Mouse (Mus musculus) lung, embryonic 14.5 days (tissue): ENCODE measurements at regions not wholly inside any gene's neighbourhood (a gene's known extent, or its start where the extent isn't known, plus 50 kb on each side); places are given as distances from the start of the nearest gene placed in this dataset.

Experiments used
- ATAC-seq: fragments of 200-750 bp; cut with Nextera tagmentation; 2 replicates; pipeline ENCODE4 v1.8.0; 2017; ENCODE audit warnings: mild to moderate bottlenecking, moderate TSS enrichment, moderate library complexity; ENCODE audit not compliant: insufficient read depth
- DNase-seq: peaks from one replicate; pipeline ENCODE4 v3.0.0-alpha.2; 2015
- H3K27ac ChIP-seq: fragments of 300-500 bp; sonication (generic); 2 replicates; pipeline ENCODE4 v1.5.1; 2014; ENCODE audit warnings: low read depth, mild to moderate bottlenecking, moderate library complexity
- H3K27me3 ChIP-seq: fragments of 300-500 bp; sonication (generic); 2 replicates; pipeline ENCODE4 v1.6.1; 2014; ENCODE audit warnings: low read length, control low read depth; ENCODE audit not compliant: insufficient read depth
- H3K36me3 ChIP-seq: fragments of 300-500 bp; sonication (generic); 2 replicates; pipeline ENCODE4 v1.6.1; 2014; ENCODE audit warnings: control low read depth; ENCODE audit not compliant: insufficient read depth
- H3K4me1 ChIP-seq: fragments of 300-500 bp; sonication (generic); 2 replicates; pipeline ENCODE4 v1.6.1; 2014; ENCODE audit warnings: antibody characterized with exemption, control low read depth; ENCODE audit not compliant: insufficient read depth
- H3K4me2 ChIP-seq: fragments of 300-500 bp; sonication (generic); 2 replicates; pipeline ENCODE4 v1.6.1; 2014; ENCODE audit warnings: mild to moderate bottlenecking
- H3K4me3 ChIP-seq: fragments of 300-500 bp; sonication (generic); 2 replicates; pipeline ENCODE4 v1.5.1; 2014; ENCODE audit warnings: low read depth, low read length
- H3K9ac ChIP-seq: fragments of 300-500 bp; sonication (generic); 2 replicates; pipeline ENCODE4 v1.6.1; 2014
- H3K9me3 ChIP-seq: fragments of 300-500 bp; sonication (generic); 2 replicates; pipeline ENCODE4 v1.6.1; 2016; ENCODE audit warnings: low read depth, low read length, control low read depth
- CTCF ChIP-seq: IDR thresholded peaks from 2 replicates; pipeline ENCODE4 v1.5.1; 2016; ENCODE audit warnings: antibody characterized with exemption, low read depth
- WGBS: fragments of 180-500 bp; shearing (Covaris S2); extraction: QIAGEN DNeasy Blood & Tissue Kit; methylation state at CpG from one replicate; pipeline ENCODE4 v1.1.7; 2014; 5-methylcytosine and 5-hydroxymethylcytosine counted together

DNA sequence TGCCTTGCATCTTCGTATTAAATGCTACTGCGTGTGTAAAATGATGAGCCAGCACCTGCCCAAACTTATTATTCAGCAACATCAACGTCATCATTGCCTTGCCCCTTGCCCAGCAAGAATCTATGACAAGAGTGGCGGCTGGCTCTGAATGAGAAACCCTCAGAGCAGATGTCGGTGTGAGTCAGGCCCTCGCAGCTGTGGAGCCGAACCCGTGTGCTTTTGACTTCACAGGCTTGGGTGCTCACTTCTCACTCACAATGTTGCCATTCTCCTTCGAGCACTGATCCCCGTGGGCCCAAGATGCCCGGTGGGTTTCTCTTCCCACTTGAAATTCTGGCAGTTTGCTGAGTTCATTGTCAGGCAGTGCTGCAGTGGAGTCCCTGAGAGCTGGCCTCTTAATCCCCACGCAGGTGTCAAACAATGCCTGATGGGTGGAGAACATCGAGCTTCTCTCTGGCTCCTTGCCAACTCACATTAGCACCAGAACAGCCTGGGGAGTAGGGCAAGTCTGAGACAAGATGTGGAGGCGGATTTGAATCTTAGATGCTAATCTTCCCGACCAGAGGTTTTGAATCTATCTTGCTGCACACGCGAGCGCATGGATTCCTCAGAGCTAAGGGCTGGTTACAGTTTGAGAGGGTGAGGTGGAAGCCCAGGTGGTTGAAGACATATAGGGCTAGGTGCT, 202.0 kb downstream of the Nuak1 start:
- no peaks in the 10 kb centered on the region for H3K36me3 ChIP-seq
- no peak for TF ChIP-seq CTCF
- peaks cover 15% of the 10 kb centered on the region; the same call in 1 of the 2 replicates for H3K9me3 ChIP-seq
- no peaks in the 10 kb centered on the region for H3K27me3 ChIP-seq
- no peak overlapping the region for H3K4me3 ChIP-seq
- H3K27ac ChIP-seq = no peak overlapping the region
- no peaks in the 10 kb centered on the region for H3K4me1 ChIP-seq
- no peak overlapping the region for H3K4me2 ChIP-seq
- H3K9ac ChIP-seq = no peak overlapping the region
- ATAC-seq = no peak
- WGBS = 53% methylated on average over 18 of the region's 18 CpGs
- DNase-seq = peak; percentile 3

DNA sequence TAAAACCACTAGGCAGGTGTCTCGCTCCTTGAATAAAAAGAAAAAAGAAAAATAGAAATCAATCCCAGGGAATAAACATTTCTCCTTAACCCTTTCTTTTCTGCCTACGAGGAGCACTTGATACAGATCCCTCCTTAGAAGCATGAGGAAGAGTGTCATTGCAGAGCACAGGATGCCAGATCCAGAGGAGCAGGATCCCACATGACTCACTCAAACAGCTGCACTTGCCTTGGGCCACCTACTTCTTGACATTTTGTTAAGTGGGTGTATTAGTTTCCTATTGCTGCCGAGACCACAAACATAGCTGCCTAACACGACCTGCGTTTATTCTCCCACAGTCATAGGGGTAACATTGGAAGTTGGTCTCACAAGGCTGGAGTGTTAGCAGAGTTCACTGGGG, 197.1 kb downstream of the Nuak1 start:
- WGBS = 89% methylated on average over 5 of the region's 5 CpGs
- H3K4me2 ChIP-seq = no peak overlapping the region
- H3K27me3 ChIP-seq = no peaks in the 10 kb centered on the region
- H3K9me3 ChIP-seq = peaks cover 15% of the 10 kb centered on the region; the same call in 1 of the 2 replicates
- no peak overlapping the region for H3K4me3 ChIP-seq
- no peak for DNase-seq
- ATAC-seq = no peak
- TF ChIP-seq CTCF = no peak
- no peak overlapping the region for H3K27ac ChIP-seq
- H3K9ac ChIP-seq = no peak overlapping the region
- no peaks in the 10 kb centered on the region for H3K36me3 ChIP-seq
- H3K4me1 ChIP-seq = no peaks in the 10 kb centered on the region

DNA sequence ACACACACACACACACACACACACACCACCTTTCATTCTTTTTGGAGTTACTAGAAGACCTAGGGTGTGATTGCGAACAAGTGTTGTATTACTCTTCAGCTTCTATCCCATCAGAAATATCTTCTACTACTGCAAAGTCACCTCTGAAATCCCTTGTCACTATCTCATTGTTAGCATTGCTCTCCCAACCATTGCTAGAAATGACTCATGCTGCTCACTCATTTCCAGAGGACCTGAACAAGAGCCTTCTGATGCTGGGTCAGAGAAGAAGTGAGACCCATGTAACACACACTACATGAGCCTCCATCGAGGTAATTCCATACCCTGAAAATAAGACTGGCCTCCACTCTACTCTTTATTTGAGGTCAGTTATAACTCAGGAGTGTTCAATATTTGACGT, 191.1 kb downstream of the Nuak1 start:
- no peak overlapping the region for H3K4me3 ChIP-seq
- ATAC-seq = no peak
- 86% methylated on average over 3 of the region's 3 CpGs for WGBS
- H3K27me3 ChIP-seq = no peaks in the 10 kb centered on the region
- no peak for TF ChIP-seq CTCF
- H3K9me3 ChIP-seq = no peaks in the 10 kb centered on the region
- DNase-seq = no peak
- no peak overlapping the region for H3K4me2 ChIP-seq
- H3K36me3 ChIP-seq = no peaks in the 10 kb centered on the region
- H3K27ac ChIP-seq = no peak overlapping the region
- H3K4me1 ChIP-seq = no peaks in the 10 kb centered on the region
- no peak overlapping the region for H3K9ac ChIP-seq

DNA sequence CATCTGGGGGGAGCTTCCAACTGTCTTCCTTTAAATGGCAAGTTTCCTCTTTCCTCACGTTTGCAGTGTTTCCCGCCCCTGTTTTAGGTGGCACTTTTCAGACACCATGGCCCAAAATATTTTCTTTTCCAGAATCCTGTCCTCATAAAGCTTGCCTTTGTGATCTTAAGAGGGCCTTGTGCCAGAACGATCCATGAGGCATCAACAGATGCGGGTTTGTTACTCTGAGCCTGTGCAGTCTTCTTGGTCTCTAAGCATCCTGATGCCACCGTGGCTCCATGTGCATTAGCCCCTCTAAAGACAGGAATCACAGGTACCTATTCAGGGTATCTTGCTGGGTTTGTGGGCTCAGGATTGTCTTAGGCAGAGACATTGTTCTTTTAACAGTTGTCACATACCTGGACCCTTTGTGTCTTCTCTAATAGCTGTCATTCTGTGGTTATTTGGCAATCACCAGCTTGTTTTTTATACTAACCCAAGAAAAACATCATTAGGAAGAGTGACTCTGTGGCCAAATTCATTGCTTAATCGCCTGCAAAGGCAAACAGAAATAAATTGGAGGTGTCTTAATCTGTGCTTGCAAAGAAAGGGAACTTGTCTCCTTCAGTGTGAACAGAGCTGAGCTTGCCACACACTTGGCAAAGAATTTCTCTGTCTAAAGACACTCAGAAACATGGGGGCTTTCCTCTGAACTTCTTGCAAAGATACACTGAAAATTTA, 179.3 kb downstream of the Nuak1 start:
- Histone ChIP-seq H3K36me3 (no peaks in the 10 kb centered on the region), H3K9me3 (no peaks in the 10 kb centered on the region), H3K27me3 (no peaks in the 10 kb centered on the region), H3K4me1 (no peaks in the 10 kb centered on the region), H3K4me2 (no peak overlapping the region), H3K27ac (no peak overlapping the region), H3K9ac (no peak overlapping the region), H3K4me3 (no peak overlapping the region)
- no peak for TF ChIP-seq CTCF
- ATAC-seq = no peak
- DNase-seq = no peak
- 76% methylated on average over 6 of the region's 6 CpGs for WGBS

DNA sequence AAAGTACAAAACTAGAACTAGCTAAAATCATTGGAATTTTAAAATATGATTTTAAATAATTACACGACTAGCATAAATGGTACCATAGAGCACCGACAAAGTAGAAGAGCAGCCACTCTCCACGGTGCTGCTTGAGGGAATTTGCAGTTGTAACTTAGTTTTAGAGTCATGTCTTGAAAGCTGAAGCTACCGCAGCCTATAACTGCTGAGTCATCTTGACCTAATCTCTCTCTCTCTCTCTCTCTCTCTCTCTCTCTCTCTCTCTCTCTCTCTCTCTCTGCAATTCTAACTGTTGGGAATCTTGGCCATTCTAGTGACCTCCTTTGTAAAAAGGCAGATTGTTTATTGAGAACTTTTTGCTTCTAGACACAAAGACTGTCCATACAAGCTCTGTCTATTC, 177.5 kb downstream of the Nuak1 start:
- TF ChIP-seq CTCF = no peak
- H3K36me3 ChIP-seq = no peaks in the 10 kb centered on the region
- no peak overlapping the region for H3K9ac ChIP-seq
- 83% methylated on average over 4 of the region's 4 CpGs for WGBS
- H3K4me3 ChIP-seq = no peak overlapping the region
- DNase-seq (no peak), ATAC-seq (no peak)
- H3K9me3 ChIP-seq = no peaks in the 10 kb centered on the region
- H3K27ac ChIP-seq = no peak overlapping the region
- H3K27me3 ChIP-seq = no peaks in the 10 kb centered on the region
- no peaks in the 10 kb centered on the region for H3K4me1 ChIP-seq
- no peak overlapping the region for H3K4me2 ChIP-seq

DNA sequence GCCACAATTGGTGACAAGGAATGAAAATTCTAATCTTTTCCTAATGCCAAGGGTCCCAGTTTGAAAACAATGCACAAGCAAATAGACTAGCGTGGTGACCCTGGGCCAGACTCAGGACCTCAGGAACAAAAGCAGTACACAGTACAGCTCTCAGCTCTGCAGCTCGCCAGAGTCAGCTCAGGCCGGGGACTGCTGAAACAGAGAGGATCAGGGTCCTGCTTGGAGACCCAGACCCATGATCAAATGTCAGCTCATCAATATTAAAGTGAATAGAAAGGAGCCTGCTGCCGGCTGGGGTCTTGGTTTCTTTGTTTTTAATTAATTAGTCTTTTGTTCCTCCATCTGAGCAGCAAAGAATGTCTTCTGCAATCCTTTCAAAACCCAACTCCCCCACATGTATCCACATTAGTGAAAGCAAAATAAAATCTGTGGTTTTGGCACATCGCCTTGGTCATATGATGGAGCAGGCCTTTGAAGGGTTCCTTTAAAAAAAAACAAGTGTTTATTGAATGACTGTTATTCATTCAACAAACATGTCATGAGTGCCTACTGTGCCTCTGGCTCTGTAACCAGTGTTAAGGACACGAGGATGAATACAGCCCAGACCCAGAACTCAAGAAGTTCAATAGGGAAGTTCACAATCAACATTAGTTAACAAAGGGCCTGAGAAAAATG, 154.4 kb downstream of the Nuak1 start:
- H3K9ac ChIP-seq = no peak overlapping the region
- no peak overlapping the region for H3K27ac ChIP-seq
- 55% methylated on average over 6 of the region's 6 CpGs for WGBS
- H3K4me2 ChIP-seq = no peak overlapping the region
- DNase-seq (peak; percentile 72), ATAC-seq (peak; percentile 21; the same call in 1 of the 2 replicates)
- no peaks in the 10 kb centered on the region for H3K9me3 ChIP-seq
- H3K4me3 ChIP-seq = no peak overlapping the region
- H3K27me3 ChIP-seq = no peaks in the 10 kb centered on the region
- H3K36me3 ChIP-seq = no peaks in the 10 kb centered on the region
- H3K4me1 ChIP-seq = no peaks in the 10 kb centered on the region
- TF ChIP-seq CTCF = no peak

DNA sequence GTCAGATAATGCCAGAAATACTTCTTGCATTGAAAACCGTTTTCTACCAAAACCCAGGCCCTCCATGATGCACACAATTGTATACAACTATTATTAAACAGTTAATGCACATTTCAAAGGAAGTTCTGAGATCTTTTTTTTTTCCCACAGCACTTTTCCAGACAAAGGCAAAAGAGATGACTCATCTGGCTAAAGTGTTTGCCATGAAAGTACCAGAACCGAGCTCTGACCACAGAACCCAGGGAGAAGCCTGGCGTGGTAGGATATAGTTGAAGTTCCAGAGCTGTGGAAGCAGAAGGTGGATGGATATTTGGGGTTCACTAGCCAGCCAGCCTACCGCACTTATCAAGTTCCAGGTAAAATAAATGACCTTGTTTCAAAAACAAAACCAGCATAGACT, 146.0 kb downstream of the Nuak1 start:
- Histone ChIP-seq H3K27ac (no peak overlapping the region), H3K4me3 (no peak overlapping the region), H3K4me2 (no peak overlapping the region), H3K27me3 (no peaks in the 10 kb centered on the region), H3K9ac (no peak overlapping the region), H3K9me3 (no peaks in the 10 kb centered on the region), H3K4me1 (no peaks in the 10 kb centered on the region), H3K36me3 (no peaks in the 10 kb centered on the region)
- DNase-seq = no peak
- ATAC-seq = no peak
- TF ChIP-seq CTCF = no peak
- 78% methylated on average over 4 of the region's 4 CpGs for WGBS
